Mouse (Mus musculus) G1E (cell line): Measurements from ENCODE around the gene Hyal2. TPM values are rescaled to one million over a fixed set of nuclear protein-coding genes. Genes with fewer than 3 reads are reported as not detected.

Source experiments
- ATAC-seq: 2 replicates; pipeline ENCODE4 v1.8.0; 2016; ENCODE audit warnings: mild to moderate bottlenecking; ENCODE audit not compliant: insufficient number of reproducible peaks, poor library complexity, low FRiP score, severe bottlenecking; ENCODE audit errors: extremely low read depth
- DNase-seq: peaks from one replicate; pipeline ENCODE4 v3.0.0; 2012; ENCODE audit warnings: low spot score
- H3K27me3 ChIP-seq: 2 replicates; pipeline ENCODE4 v1.6.1; 2012; ENCODE audit warnings: mild to moderate bottlenecking, low read length, inconsistent platforms; ENCODE audit not compliant: insufficient read depth
- H3K36me3 ChIP-seq: replicated peaks from 2 replicates; pipeline ENCODE3; 2012; ENCODE audit warnings: mild to moderate bottlenecking, inconsistent platforms
- H3K4me1 ChIP-seq: 2 replicates; pipeline ENCODE4 v1.6.1; 2012; ENCODE audit warnings: low read depth, low read length, inconsistent platforms, mixed read lengths; ENCODE audit not compliant: insufficient read depth
- H3K4me3 ChIP-seq: 2 replicates; pipeline ENCODE4 v1.5.1; 2012; ENCODE audit warnings: low read depth, mild to moderate bottlenecking, inconsistent platforms, low read length, moderate library complexity, mixed read lengths
- H3K9me3 ChIP-seq: replicated peaks from 2 replicates; pipeline ENCODE4 v1.6.1; 2012; ENCODE audit warnings: inconsistent platforms
- CTCF ChIP-seq: IDR thresholded peaks from 2 replicates; pipeline ENCODE4 v1.5.1; 2012; ENCODE audit warnings: low read depth, low read length, inconsistent platforms, mixed read lengths
- GATA1 ChIP-seq: IDR thresholded peaks from 2 replicates; pipeline ENCODE4 v1.6.1; 2012; ENCODE audit warnings: borderline replicate concordance, low read length, inconsistent platforms, mixed read lengths
- GATA2 ChIP-seq: IDR thresholded peaks from 2 replicates; pipeline ENCODE4 v1.6.1; 2012; ENCODE audit warnings: low read depth, low read length, inconsistent platforms, borderline replicate concordance
- POLR2AphosphoS5 ChIP-seq: IDR thresholded peaks from 2 replicates; pipeline ENCODE4 v1.6.1; 2012; ENCODE audit warnings: low read depth, low read length, inconsistent platforms; ENCODE audit not compliant: insufficient replicate concordance
- TAL1 ChIP-seq: conservative IDR thresholded peaks from 2 replicates; pipeline ENCODE4 v1.6.1; 2012; ENCODE audit warnings: low read depth, low read length, inconsistent platforms, mixed read lengths
- polyA plus RNA-seq: library from polyadenylated mRNA; stranded (reverse); fragments of >175 nt; gene quantifications from 2 replicates; pipeline ENCODE4 v1.2.3, GENCODE M21; 2012
- total RNA-seq, 2 experiments: library from RNA; stranded (forward) in 1 of 2; stranded (reverse) in 1 of 2; fragments of 200-1000 nt in 1 of 2; fragments of >200 nt in 1 of 2; fragmentation: Nextera tagmentation in 1 of 2; gene quantifications; 2 replicates each; pipeline ENCODE4 v1.2.3; 2014 to 2017

The Hyal2 gene
- total and polyA plus RNA-seq, 3 experiments, result 5.5 to 33.9 (median 11.7) TPM

- H3K36me3 ChIP-seq, result peaks cover 78% of the 10 kb centered on the region
- peaks cover 8% of the 10 kb centered on the region for H3K27me3 ChIP-seq
- peaks cover 60% of the 10 kb centered on the region for H3K4me1 ChIP-seq
- no peaks in the 10 kb centered on the region for H3K9me3 ChIP-seq
- TF ChIP-seq GATA1 (no peak), POLR2AphosphoS5 (no peak), GATA2 (no peak), CTCF (no peak), TAL1 (no peak)
- H3K4me3 ChIP-seq, result no peak overlapping the region
- DNase-seq, result no peak
- no peak for ATAC-seq
These were observed 25.6 kb downstream of the Hyal2 start for GRCm38 (mm10) chr9:107593101-107593976.

GRCm38 (mm10) chr9:107594281-107595062, 26.7 kb downstream of the Hyal2 start:
- H3K36me3 ChIP-seq, result peaks cover 69% of the 10 kb centered on the region
- ATAC-seq, result no peak
- H3K4me1 ChIP-seq, result peaks cover 51% of the 10 kb centered on the region

GRCm38 (mm10) chr9:107596619-107597569, 29.1 kb downstream of the Hyal2 start:
- H3K36me3 ChIP-seq, result peaks cover 44% of the 10 kb centered on the region

More at GRCm38 (mm10) chr9:107594281-107595062, 26.7 kb downstream of the Hyal2 start:
- DNase-seq, result no peak
- Histone ChIP-seq H3K9me3 (no peaks in the 10 kb centered on the region), H3K27me3 (peaks cover 18% of the 10 kb centered on the region), H3K4me3 (no peak overlapping the region)
- no peak for TF ChIP-seq CTCF
- TF ChIP-seq POLR2AphosphoS5, result no peak
- no peak for TF ChIP-seq GATA2
- no peak for TF ChIP-seq TAL1
- TF ChIP-seq GATA1, result no peak

GRCm38 (mm10) chr9:107598385-107598784, 30.6 kb downstream of the Hyal2 start:
- Histone ChIP-seq H3K36me3 (peaks cover 29% of the 10 kb centered on the region), H3K27me3 (peaks cover 50% of the 10 kb centered on the region), H3K4me3 (no peak overlapping the region), H3K9me3 (no peaks in the 10 kb centered on the region), H3K4me1 (peaks cover 48% of the 10 kb centered on the region)
- no peak for ATAC-seq
- no peak for TF ChIP-seq TAL1
- no peak for TF ChIP-seq POLR2AphosphoS5
- TF ChIP-seq GATA2, result no peak
- no peak for TF ChIP-seq GATA1
- no peak for TF ChIP-seq CTCF
- no peak for DNase-seq

More at GRCm38 (mm10) chr9:107596619-107597569, 29.1 kb downstream of the Hyal2 start:
- DNase-seq (no peak), ATAC-seq (no peak)
- no peak for TF ChIP-seq GATA2
- no peak for TF ChIP-seq POLR2AphosphoS5
- Histone ChIP-seq H3K4me3 (no peak overlapping the region), H3K4me1 (peaks cover 47% of the 10 kb centered on the region), H3K9me3 (no peaks in the 10 kb centered on the region), H3K27me3 (peaks cover 42% of the 10 kb centered on the region)

GRCm38 (mm10) chr9:107599433-107599832, 31.7 kb downstream of the Hyal2 start:
- Histone ChIP-seq H3K4me3 (no peak overlapping the region), H3K4me1 (peaks cover 39% of the 10 kb centered on the region), H3K27me3 (peaks cover 60% of the 10 kb centered on the region), H3K36me3 (peaks cover 19% of the 10 kb centered on the region), H3K9me3 (no peaks in the 10 kb centered on the region)
- TF ChIP-seq GATA1, result no peak
- no peak for TF ChIP-seq GATA2
- no peak for TF ChIP-seq POLR2AphosphoS5
- no peak for TF ChIP-seq CTCF
- TF ChIP-seq TAL1, result no peak
- no peak for DNase-seq
- ATAC-seq, result no peak

- Histone ChIP-seq H3K36me3 (peaks cover 15% of the 10 kb centered on the region), H3K4me3 (no peak overlapping the region), H3K27me3 (peaks cover 62% of the 10 kb centered on the region), H3K4me1 (peaks cover 42% of the 10 kb centered on the region), H3K9me3 (no peaks in the 10 kb centered on the region)
- TF ChIP-seq CTCF (no peak), TAL1 (no peak), GATA2 (no peak), GATA1 (no peak), POLR2AphosphoS5 (no peak)
- ATAC-seq, result no peak
- no peak for DNase-seq
These were observed 32.1 kb downstream of the Hyal2 start for GRCm38 (mm10) chr9:107599842-107600241.
